Mouse (Mus musculus) G1E (cell line): ENCODE measurements around the gene Gm17190.
"Not testable (repeated sequence)": the region's sequence is repeated elsewhere in the genome, so short reads cannot be mapped to it uniquely, and the experiment has no call there.

Experiments used
- CTCF ChIP-seq: IDR thresholded peaks from 2 replicates; pipeline ENCODE4 v1.5.1; 2012; ENCODE audit warnings: low read depth, low read length, inconsistent platforms, mixed read lengths
- GATA1 ChIP-seq: IDR thresholded peaks from 2 replicates; pipeline ENCODE4 v1.6.1; 2012; ENCODE audit warnings: borderline replicate concordance, low read length, inconsistent platforms, mixed read lengths
- GATA2 ChIP-seq: IDR thresholded peaks from 2 replicates; pipeline ENCODE4 v1.6.1; 2012; ENCODE audit warnings: low read depth, low read length, inconsistent platforms, borderline replicate concordance
- POLR2AphosphoS5 ChIP-seq: IDR thresholded peaks from 2 replicates; pipeline ENCODE4 v1.6.1; 2012; ENCODE audit warnings: low read depth, low read length, inconsistent platforms; ENCODE audit not compliant: insufficient replicate concordance
- TAL1 ChIP-seq: conservative IDR thresholded peaks from 2 replicates; pipeline ENCODE4 v1.6.1; 2012; ENCODE audit warnings: low read depth, low read length, inconsistent platforms, mixed read lengths

DNA sequence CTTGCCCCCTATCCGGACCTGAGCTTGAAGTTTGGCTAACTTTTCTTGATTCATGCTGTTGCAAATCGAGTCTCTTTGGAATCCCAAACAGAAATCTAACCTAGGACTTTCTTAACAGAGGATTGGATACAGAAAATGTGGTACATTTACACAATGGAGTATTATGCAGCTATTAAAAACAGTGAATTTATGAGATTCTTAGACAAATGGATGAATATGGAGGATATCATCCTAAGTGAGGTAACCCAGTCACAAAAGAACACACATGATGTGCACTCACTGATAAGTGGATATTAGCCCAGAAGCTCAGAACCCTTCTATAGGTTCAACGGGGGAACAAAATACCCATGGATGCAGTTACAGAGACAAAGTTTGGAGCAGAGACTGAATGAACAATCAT lies 578 bp upstream of the Gm17190 start, which contains the start of gene Gm20075:
- TF ChIP-seq CTCF, GATA1, GATA2, TAL1, POLR2AphosphoS5: not testable (repeated sequence)
